Mouse (Mus musculus): ENCODE measurements around the gene Hsbp1. TPM values are rescaled to one million over a fixed set of nuclear protein-coding genes. Genes with fewer than 3 reads are reported as not detected.

Gene Hsbp1
- total RNA-seq, 2 experiments from 2014 or later: 102 to 172 TPM

DNA sequence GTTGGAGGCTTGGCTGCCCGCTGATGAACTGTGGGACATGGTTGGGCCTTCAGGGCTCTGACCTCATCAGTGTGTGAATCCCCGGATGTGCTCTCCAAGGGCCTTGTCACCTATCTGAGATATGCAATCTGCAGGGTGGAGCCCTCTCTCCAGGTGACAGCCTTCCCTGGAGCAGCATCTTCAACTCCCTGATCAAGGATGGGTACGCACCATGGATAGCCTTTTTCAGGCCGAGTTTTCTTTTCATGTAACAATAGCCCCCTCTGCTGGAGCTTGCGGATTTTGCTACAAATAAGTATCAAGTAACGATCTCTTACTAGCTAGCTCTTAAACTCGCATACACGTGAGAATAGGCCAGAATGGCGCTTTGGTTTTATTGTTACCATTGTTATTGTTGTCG lies 40.2 kb downstream of the Hsbp1 start:
- ATAC-seq (replicated peaks; ENCODE audit: poor library complexity, severe bottlenecking): peak; percentile 65

DNA sequence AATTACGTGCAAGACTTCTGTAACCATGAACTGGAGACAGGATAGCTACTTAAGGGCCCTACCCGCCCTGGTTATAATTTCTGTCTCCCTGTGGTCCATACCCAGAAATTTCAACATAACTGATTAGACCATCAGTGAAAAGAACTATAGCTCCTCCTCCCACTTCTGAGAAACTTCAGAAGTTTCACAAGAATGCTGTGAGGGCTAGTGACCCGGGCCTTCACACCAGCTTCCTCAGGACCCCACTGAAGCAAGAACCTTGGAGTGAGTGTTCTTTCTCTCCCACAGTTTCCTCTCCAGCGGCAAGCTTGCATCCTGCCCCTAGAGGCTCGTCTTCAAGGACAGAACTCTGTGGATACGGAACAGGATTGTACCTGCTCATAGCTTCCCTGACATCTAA lies 41.6 kb downstream of the Hsbp1 start:
- ATAC-seq (replicated peaks; ENCODE audit: poor library complexity, severe bottlenecking): peak; percentile 89

DNA sequence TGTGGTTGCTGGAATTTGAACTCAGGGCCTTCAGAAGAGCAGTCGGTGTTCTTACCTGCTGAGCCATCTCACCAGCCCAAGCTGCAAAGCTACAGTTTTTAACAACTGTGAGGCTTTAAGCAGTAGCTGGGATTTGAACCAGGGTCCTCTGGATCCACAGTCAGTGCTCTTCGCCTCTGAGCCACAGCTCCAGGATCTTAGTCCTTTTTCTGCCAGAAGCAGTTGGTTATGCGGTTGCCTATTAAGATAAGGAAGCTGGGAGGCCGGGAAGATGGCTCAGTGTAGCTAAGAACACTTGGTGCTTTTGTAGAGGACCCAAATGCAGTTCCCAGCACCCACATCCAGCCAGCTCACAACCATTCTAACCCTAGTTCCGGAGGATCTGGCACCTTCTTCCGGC lies 42.7 kb downstream of the Hsbp1 start:
- no peak for ATAC-seq (replicated peaks; ENCODE audit: poor library complexity, severe bottlenecking)

DNA sequence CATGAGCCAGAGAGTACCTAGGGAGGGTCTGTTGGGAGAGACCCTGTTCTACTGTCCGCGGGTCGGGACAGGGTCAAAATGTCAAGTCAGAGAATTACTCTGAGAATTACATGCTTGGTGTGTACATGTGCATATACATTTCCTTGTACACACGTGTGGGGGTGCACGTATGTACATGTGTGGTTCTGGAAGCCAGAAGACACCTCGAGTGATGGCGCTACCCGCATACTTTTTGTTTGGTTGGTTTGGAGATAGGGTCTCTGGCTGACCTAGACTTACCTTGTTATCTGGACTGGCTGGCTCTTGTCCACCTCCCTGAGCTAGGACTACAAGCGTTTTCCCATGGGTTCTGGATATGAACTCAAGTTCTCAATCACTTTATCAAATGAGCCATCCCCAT lies 49.8 kb downstream of the Hsbp1 start:
- no peak for ATAC-seq (replicated peaks; ENCODE audit: poor library complexity, severe bottlenecking)

DNA sequence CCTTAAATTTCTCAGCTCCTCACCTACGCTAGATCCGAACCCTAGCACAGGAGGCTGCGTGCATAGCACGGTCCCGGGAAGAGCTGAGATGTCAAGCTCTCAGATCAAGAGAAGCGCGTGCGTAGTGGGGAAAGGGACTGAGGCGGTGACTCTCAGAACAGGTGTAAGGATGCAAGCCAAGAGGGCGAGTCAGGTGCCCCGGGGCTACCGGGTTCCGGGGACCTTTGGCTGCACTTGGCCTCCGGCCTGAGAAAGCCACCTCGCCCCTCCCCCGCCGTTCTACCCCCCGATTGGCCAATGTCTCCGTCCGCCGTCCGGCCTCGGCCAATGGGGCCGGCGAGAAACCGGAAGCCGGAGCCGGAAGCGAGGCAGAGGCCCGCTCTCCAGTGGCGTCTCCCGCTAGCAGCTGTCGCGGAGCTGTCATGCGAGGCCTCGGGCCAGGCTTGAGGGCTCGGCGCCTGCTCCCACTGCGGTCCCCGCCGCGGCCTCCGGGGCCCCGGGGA lies 50.3 kb downstream of the Hsbp1 start, which contains the start of gene Mlycd:
Gene Mlycd, plus strand, starts transcription at position 355 of the 503 bp plus-strand sequence.
- peak; percentile 95 for ATAC-seq (replicated peaks; ENCODE audit: poor library complexity, severe bottlenecking)

DNA sequence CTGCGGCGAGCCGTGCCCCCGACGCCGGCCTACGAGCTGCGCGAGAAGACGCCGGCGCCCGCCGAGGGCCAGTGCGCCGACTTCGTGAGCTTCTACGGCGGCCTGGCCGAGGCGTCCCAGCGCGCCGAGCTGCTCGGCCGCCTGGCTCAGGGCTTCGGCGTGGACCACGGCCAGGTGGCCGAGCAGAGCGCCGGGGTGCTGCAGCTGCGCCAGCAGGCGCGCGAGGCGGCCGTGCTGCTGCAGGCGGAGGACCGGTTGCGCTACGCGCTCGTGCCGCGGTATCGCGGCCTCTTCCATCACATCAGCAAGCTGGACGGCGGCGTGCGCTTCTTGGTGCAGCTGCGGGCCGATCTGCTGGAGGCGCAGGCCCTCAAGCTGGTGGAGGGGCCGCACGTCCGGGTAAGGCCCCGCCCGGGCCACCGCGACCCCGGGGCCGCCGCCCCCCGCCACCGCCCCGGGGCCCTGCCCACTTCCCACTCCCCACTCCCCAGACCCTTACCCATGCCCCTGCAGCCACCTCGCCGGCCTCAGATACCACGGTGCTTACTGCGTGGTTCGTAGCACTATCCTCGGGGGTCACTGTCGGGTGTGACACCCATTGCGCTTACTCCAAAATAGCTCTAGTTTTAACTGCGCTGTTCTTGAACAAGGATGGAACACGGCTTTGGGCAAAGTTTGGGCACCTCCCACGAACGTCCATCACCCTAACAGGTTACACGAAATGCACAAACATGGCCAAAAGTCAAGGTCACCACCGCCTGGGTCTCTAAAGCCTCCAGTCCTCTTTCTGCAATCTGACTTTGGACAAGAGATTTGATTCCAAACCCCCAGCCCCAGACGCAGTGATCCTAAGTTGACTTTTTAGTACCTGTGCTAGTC lies 51.0 kb downstream of the Hsbp1 start:
- peak; percentile 5 for ATAC-seq (replicated peaks; ENCODE audit: poor library complexity, severe bottlenecking)

Other genes starting within 250 kb of the Hsbp1 start
- gene Mlycd, start 50.4 kb downstream of the Hsbp1 start, total RNA-seq (2014; fragmentation: Nextera tagmentation): 15.5 and 17.4 TPM in 2 replicates
- 10.4 and 11.1 TPM in 2 replicates for gene Mlycd, start 50.4 kb downstream of the Hsbp1 start, total RNA-seq (2017)
- 1.0 and 4.3 TPM in 2 replicates for gene Osgin1, start 89.6 kb downstream of the Hsbp1 start, total RNA-seq (2014; fragmentation: Nextera tagmentation)
- 0.93 and 1.8 TPM in 2 replicates for gene Osgin1, start 89.6 kb downstream of the Hsbp1 start, total RNA-seq (2017)
- gene Necab2, start 102.2 kb downstream of the Hsbp1 start, total RNA-seq (2014; fragmentation: Nextera tagmentation): not detected in 2 replicates
- gene Necab2, start 102.2 kb downstream of the Hsbp1 start, total RNA-seq (2017): not detected in 2 replicates
- gene Slc38a8, start 157.2 kb downstream of the Hsbp1 start, total RNA-seq (2014; fragmentation: Nextera tagmentation): not detected in 2 replicates
- not detected in 2 replicates for gene Slc38a8, start 157.2 kb downstream of the Hsbp1 start, total RNA-seq (2017)
- 56.5 and 57.3 TPM in 2 replicates for gene Mbtps1, start 214.2 kb downstream of the Hsbp1 start, total RNA-seq (2014; fragmentation: Nextera tagmentation)
- 44.0 and 46.6 TPM in 2 replicates for gene Mbtps1, start 214.2 kb downstream of the Hsbp1 start, total RNA-seq (2017)
- 23.8 and 29.1 TPM in 2 replicates for gene Hsdl1, start 230.7 kb downstream of the Hsbp1 start, total RNA-seq (2014; fragmentation: Nextera tagmentation)
- gene Hsdl1, start 230.7 kb downstream of the Hsbp1 start, total RNA-seq (2017): 34.7 and 50.2 TPM in 2 replicates
- gene Dnaaf1, start 230.7 kb downstream of the Hsbp1 start, total RNA-seq (2014; fragmentation: Nextera tagmentation): not detected in 2 replicates
- gene Dnaaf1, start 230.7 kb downstream of the Hsbp1 start, total RNA-seq (2017): 0.13 TPM in 1 of 2 replicates, not detected in the other

Data from granulocyte monocyte progenitor cell, adult 5-6 weeks (primary cell).